Mouse (Mus musculus) monocyte, adult 5-6 weeks (primary cell): Measurements from ENCODE around the gene Kcnn4. TPM values are rescaled to one million over a fixed set of nuclear protein-coding genes. Genes with fewer than 3 reads are reported as not detected.
A peak's percentile ranks its signal among the peaks of the same experiment; 100 is the strongest.

ENCODE experiments used
- ATAC-seq: fragments of 153-309, 156-312 bp; replicated peaks from 2 replicates; pipeline ENCODE4 v1.8.0; 2017; ENCODE audit warnings: mild to moderate bottlenecking; ENCODE audit not compliant: low TSS enrichment, insufficient number of reproducible peaks, severe bottlenecking, poor library complexity, low FRiP score
- total RNA-seq: library from RNA; stranded (forward); fragments of 200-1000, 200-491, 200-594 nt; gene quantifications from 3 replicates; pipeline ENCODE4 v1.2.3, GENCODE M21; 2017

The Kcnn4 gene
- total RNA-seq, 1 experiment from 2014 or later: 11.5 TPM

GRCm38 (mm10) chr7:24364827-24365226, 5.2 kb upstream of the Kcnn4 start:
- peak; percentile 62 for ATAC-seq

- no peak for ATAC-seq
These were observed 4.6 kb upstream of the Kcnn4 start for GRCm38 (mm10) chr7:24365258-24366014.

GRCm38 (mm10) chr7:24366716-24367632, 3.1 kb upstream of the Kcnn4 start:
- no peak for ATAC-seq

DNA sequence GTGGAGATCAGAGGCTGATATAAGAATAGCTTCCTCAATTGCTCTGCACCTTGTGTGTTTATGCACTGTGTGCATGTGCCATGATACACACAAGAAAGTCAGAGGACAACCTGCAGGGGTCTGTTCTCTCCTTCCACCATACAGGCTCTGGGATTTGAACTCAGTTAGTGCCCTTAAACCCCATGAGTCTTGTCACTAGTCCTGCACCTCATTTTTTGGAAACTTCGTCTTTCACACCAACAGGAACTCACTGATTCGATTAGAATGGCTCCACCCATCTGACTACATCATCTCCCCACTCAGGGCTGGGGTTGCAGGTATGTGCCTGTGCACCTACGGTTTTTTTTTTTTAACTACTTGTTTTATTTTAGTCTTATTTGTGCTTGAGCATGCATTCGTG, 1.8 kb upstream of the Kcnn4 start:
- no peak for ATAC-seq

DNA sequence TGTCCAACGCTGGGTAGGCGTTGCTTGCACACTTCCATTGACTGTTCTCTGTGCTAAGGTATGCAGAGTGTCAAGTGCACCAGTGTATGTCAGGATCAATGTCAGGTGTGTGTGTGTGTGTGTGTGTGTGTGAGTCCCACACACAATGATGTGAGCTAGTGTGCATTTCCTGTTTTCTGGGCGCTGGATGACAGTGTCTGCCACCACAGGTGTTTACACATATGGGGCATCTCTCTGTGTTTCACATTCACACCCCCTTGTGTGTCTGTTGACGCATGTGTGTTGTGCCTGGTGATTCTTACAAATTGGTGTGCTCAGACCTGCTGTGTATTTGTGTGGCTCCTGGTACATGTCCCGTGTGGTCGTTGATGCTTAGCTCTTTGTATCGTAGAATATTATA, 1.1 kb upstream of the Kcnn4 start:
- ATAC-seq: no peak

- ATAC-seq: no peak
These were observed 1.1 kb downstream of the Kcnn4 start for GRCm38 (mm10) chr7:24371012-24371808.

GRCm38 (mm10) chr7:24371809-24372145, 1.7 kb downstream of the Kcnn4 start:
- ATAC-seq: no peak

DNA sequence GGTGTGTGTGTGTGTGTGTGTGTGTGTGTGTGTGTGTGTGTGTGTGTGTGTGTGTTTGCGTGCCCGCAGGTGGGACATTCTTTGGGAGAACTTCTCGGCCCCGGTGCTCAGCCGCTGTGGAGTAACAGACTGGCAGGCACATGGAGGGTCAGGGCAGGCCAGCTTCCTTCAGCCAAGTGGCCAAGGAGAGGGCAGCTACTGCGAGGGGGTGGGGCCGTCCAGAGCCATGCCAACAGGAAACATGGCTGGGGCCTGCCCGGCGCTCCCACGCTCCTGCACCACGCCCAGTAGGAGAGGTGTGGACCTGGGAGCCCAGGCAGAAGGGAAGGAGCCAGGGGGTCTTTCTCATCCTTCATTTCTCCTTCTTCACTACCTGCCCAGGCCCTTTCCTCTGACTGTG, 2.2 kb downstream of the Kcnn4 start:
- ATAC-seq: no peak

DNA sequence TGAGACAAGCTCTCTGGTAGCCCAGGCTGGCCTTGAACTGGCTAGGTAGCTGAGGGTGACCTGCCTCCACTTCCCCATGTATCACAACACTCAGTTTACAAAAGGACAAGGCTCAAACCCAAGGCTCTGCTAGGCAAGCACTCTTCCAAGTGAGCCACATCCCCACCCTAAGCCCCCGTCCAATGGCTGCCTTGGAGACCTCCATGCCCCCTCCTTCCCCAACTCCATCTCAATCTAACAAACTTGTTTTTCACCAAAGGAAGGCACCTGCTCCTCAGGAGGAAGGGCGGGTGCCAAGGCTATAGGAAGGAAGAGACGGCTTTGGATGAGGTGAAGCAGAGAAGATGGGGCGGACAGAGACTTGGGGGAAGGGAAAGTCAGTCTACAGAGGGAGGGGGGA, 2.7 kb downstream of the Kcnn4 start:
- no peak for ATAC-seq

- ATAC-seq: 0 out of 2 replicates have a peak, but pooled peaks have one; percentile 4
These were observed 3.7 kb downstream of the Kcnn4 start for GRCm38 (mm10) chr7:24373538-24374379.

DNA sequence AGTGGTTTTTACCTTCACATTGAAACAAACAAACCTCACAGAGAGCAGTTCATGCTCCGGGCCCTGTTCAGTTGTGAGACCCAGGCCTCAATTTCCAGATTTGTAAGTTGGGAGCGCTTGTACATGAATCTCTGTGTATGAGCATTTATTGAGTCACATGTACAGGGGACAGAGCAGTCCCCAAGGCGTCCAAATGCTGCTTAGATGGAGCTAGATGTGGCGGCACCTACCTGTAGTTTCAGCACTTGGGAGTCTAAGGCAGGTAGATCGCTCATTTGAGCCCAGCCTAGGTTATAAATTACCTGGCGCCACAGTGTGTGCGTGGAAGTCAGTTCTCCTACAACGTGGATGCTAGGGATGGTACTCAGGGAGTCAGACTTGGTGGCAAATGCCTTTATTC, 6.4 kb downstream of the Kcnn4 start:
- ATAC-seq: no peak

GRCm38 (mm10) chr7:24377091-24377865, 7.2 kb downstream of the Kcnn4 start:
- ATAC-seq: no peak

GRCm38 (mm10) chr7:24378049-24378701, 8.1 kb downstream of the Kcnn4 start:
- ATAC-seq: no peak

GRCm38 (mm10) chr7:24379934-24380333, 9.9 kb downstream of the Kcnn4 start:
- no peak; the same call in 1 of the 2 replicates for ATAC-seq

DNA sequence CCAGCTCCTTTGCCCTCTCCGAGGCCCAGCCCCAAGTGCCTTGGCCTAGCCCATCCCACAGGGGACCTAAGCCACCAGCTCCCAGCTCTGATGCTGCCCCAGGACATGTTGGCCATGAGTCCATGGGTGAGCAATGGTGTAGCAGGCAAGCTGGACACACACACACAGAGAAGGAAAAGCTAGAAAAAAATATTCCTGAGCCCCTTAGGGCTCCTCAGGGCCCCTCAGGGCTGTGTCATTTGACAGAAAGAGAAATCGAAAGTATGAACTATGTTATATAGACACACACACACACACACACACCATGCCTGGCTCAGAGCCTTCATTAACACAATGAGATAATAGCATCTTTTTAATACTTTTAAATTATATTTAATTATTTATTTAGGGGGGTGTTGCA, 10.3 kb downstream of the Kcnn4 start:
- no peak for ATAC-seq

GRCm38 (mm10) chr7:24382730-24383372, 12.8 kb downstream of the Kcnn4 start:
- no peak for ATAC-seq

DNA sequence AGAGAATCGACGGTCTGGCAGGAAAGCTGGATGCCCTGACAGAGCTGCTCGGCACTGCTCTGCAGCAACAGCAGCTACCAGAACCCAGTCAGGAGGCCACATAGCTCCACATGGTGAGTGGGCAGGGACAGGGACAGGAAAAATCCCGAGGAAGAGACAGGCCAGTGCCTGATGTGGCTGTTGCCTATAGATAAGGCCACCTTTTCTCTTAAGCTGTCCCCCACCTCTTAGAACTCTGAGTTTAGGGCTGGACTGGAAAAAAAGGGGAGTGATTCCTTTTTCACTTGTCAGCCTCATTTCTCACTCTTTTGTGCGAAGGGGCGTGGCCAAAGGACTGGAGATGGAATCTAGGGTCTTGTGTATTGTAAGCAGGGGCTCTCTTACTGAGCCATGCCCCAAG, 14.0 kb downstream of the Kcnn4 start:
- ATAC-seq: no peak
